Mouse (Mus musculus): ENCODE results near the gene Cdc25a.
A peak's percentile ranks its signal among the peaks of the same experiment; 100 is the strongest.

Cdc25a gene

DNA sequence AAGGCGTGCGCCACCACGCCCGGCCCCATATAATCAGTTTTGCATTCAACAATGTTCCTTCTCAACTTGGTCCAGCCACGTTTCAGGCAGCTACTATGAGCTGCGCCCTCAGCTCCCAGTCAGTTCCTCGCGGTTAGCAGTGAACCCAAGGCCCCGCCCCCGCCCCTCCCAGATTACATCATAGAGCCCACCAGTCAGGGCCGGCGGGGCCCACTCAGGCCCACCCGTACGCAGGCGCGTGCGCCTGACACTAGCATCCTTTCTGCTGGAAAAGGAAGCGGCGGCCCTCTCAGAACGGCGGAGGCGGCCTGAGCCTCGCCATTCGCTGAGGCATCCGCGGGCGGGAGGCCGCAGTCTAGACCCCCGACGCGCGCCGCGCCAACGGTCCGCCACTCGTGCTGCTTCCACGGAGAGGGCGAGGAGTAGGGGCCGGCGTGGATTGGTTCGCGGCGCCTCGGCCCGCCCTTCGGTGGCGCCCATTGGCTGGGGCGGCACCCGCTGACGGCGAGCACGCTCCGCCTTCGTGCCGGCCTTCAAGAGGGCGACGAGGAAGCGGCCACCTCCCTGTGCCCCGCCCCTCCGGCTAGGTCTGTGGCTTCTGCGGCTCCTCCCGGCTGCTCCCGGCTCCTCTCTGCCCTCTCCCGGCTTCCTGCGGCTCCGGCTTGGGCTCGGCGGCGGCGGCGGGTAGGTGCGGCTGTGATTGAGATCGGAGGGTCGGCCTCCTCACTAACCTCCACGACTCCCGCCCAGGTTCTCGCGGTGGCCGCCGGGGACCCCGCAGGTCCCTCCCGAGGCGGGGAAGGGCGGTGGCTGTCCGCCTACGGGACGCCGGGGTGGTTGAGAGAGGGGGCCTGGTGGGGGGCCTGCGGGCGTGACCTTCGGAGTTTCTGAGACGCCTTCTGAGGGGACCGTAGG is 56.1 kb downstream of the Cdc25a start, which contains the start of gene Map4:
Gene Map4 (plus strand): TSS at position 204 of the 915 bp plus-strand sequence.
- peak; percentile 81 for DNase-seq (ENCODE audit: low read depth, low spot score)

DNA sequence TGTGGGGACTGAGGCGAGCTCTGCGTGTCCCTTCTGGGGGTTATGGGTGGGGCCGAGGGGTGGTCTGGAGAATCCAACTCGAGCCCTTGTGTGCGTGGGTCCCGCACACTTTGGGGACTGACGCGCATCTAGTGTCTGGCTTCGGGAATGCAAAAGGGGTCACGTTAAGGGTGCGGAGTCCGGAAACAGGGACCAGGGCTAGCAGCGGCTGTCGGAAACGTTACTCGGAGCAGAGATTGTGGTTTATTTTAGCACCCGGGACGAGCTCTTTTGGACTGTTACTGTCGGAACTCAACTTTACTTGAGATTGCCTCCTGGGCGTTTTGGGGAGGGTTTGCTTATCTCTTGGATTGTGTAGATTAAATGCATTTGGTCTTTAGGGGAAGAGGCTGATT is 57.0 kb downstream of the Cdc25a start:
- no peak for DNase-seq (ENCODE audit: low read depth, low spot score)

DNA sequence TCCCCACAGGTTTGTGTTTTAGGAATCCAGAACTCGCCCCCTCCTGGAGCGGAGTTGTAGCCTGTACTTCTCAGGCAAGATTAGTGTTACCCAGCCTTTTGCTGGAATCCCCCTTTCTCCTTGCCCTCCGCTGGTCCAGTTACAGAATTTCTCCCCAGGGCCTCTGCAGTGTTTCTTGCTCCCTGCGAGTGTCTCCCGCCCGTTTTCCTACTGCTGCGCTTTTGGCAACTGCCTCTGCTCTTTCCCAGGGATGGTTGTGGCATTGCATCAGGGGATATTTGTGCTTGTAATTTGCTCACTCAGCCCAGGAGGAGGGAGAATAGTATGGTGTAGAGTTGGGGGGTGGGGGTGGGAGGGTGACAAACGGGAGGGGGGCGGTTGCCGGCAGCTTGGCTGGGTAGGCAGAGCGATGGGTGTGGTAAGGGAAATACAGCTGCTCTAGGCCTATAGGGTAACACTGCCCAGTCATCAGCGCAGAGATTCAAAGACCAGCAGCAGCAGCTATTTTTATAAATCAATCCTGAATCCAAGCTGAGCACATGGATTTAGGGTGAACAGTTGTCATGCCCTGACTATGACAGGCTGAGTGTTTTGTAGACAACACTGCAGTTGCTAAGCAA is 57.5 kb downstream of the Cdc25a start:
- DNase-seq (ENCODE audit: low read depth, low spot score): no peak

DNA sequence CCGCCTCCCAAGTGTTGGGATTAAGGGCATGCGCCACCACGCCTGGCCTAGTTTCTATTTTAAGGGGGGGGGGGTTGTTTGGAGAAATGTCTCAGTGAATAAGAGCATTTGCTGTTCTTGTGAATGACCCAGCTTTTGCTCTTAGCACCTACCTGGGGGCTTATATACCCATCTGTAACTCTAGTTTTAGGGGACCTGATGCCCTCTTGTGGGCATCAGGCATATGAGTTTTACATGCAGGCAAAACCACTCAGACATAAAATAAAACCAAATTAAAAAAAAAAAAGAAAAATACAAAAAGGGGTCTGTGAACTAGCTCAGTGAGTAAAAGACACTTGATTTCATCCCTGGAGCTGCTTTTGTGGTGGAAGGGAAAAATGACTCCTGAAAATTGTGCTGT is 64.0 kb downstream of the Cdc25a start:
- DNase-seq (ENCODE audit: low read depth, low spot score): no peak

DNA sequence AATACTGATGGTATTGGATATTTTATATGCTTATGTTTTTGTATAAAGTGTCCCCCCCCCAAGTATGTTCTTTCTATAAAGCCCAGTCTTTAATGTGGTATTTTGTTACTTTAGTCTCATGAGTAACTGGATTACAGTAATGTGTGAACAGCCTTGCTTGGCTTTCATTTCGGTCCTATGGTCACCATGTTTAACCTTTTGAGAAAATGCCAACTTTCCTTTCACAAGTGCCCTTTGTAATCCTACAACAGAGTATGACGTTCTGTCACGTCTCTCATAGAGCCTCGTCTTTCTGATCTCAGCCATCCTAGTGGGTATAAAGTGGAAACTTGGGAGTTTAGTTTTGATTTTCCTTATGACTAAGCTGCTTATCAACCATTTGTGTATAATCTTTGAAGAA is 67.4 kb downstream of the Cdc25a start:
- DNase-seq (ENCODE audit: low read depth, low spot score): no peak

All from c-Kit-negative CD71-positive TER-119-positive erythroid progenitor cells, embryonic 14.5 days (primary cell).